Mouse (Mus musculus): ENCODE results near the gene Sec16b.

Gene Sec16b

DNA sequence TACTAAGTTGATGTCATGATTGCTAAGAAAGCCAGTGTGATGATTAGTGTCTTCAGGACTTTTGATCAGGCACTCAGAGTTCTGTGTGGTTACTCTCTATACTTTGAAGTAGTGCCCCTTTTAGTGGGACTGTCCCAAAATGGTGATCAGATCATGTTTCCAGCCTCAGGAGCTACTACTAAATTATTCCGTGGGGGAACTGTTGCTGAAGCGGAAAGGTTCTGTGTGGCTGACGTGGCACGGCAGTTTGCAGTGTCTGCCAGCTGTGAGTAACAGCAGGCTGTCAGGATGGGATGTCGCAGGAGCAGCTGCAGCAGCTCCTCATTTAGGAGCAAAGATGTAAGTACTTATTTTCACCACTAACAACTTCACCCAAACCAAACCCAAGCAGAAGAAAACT is at the start of gene Sec16b:
TSS of gene Sec16b (plus strand) at position 207 of the 400 bp plus-strand sequence.
- no peak for DNase-seq

GRCm38 (mm10) chr1:157457789-157458188 is 48.7 kb upstream of the Sec16b start:
- no peak for DNase-seq

DNA sequence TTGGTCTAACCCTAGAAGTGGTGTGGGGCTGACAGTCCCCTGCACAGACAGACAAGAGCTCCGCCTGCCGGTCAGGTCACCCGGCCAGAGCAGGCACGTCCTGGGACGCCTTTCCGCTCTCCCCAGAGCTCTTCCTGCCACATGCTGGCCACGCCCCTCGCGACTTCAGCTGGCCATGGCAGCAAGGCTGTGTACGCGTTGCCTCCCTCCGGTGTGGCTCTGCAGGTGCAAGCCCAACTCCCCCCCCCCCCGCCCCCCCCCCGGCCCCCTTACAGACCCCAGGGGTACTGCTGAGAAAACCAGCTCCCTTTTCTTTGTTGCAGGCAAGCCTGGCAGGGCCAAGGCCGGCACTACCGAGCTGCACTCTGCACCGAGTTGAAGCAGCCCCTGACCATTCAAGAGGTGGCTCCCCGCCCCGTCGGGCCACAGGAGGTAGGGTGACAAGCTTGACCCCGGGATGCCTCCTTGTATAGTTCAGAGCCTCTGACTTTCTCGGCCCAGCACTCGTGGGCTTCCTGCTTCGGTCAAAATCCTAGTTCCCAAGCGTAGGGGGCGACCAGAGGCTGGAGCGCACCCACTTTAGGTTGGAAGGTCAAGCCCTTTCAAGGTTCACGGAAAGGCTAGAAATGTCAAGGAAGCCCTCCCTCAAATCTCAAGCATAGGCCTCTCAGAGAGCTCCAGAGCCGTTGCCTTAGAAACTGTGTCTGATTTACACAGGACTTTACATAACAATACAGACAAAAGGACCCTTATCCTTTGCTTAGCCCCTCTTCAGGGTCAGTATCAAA is 47.9 kb upstream of the Sec16b start, which contains the start of gene Cryzl2:
TSS of gene Cryzl2 (plus strand) at position 157 of the 788 bp plus-strand sequence.
- peak in 1 of 2 experiments; percentile 39 for DNase-seq

GRCm38 (mm10) chr1:157459904-157460303 is 46.6 kb upstream of the Sec16b start:
- no peak for DNase-seq

GRCm38 (mm10) chr1:157461276-157461675 is 45.3 kb upstream of the Sec16b start:
- no peak for DNase-seq

- DNase-seq = no peak
Observed at GRCm38 (mm10) chr1:157462336-157462735, 44.2 kb upstream of the Sec16b start.

GRCm38 (mm10) chr1:157465194-157465593 is 41.3 kb upstream of the Sec16b start:
- DNase-seq = peak; percentile 13 to 17

- no peak for DNase-seq
Observed at GRCm38 (mm10) chr1:157467866-157468265, 38.7 kb upstream of the Sec16b start.

DNA sequence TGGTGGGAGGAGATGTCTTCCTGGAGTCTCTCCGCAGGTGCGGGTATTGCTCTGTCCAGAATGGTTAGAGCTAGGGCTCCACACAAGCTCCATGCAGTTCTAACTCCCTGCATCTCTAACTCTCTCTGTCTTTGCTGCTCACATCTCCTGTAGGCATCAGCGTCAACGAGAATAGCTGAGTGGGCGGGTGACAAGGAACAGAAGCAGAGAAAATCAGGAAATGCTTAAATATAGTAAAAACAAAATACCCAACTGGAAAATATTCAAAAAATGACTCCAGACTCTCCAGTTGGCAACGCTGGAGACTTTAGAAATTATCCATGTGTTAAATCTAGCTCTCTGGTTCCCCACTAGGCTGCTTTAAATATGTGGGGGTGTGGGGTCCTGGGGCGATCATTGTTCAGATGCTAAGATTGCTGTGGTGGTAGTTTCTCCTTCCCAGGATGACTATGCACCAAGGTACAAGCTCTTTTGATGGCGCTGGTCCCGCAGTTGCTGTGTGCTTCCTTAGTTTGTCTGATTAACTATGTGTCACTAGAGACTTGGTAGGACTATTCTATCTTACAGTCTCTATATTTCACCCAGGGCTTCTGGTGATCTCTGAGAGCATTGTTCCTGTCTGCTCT is 35.7 kb upstream of the Sec16b start:
- DNase-seq = no peak

GRCm38 (mm10) chr1:157472716-157473115 is 33.8 kb upstream of the Sec16b start:
- no peak for DNase-seq

- no peak for DNase-seq
Observed at GRCm38 (mm10) chr1:157474865-157475264, 31.7 kb upstream of the Sec16b start.

DNA sequence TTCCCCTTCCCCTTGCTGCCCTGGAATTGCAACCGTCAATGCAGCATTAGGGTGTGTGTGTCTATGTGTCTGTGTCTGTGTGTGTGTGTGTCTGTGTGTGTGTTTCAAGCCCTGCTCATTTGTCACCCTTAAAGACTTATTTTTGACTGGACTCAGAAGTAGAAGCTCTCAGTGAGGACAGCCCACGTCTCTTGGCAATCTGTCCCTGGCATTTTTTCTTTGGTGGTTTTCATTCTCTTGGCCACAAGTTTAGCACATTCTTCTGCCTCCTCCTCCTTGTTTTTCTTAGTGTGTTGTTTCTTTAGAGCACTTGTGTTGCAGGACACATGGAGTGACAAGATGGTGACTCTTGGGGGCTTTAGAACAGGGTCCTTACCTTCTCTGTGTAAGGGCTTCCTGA is 30.3 kb upstream of the Sec16b start:
- no peak for DNase-seq

GRCm38 (mm10) chr1:157480090-157480489 is 26.4 kb upstream of the Sec16b start:
- DNase-seq = no peak

DNA sequence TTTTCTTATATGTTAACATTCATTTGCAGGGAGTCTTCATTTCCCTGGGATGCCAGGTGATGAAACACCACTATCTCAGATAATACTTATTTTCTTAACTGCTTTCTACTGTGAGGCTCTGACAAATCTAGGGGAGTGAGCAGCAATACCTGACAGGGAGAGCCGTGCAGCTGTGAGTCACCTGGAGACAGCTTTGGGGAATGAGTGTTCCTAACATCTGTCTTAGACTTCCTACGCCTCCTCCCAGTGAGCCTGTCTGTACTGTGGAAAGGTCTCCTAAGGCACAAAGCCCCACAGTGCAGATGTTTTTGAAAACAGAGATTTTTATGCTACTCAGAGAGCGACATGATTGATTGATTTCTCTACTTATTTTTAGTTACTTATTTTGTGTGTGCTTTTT is 25.6 kb upstream of the Sec16b start:
- DNase-seq = no peak

GRCm38 (mm10) chr1:157481666-157482065 is 24.9 kb upstream of the Sec16b start:
- no peak for DNase-seq

GRCm38 (mm10) chr1:157484161-157484560 is 22.4 kb upstream of the Sec16b start:
- no peak for DNase-seq

GRCm38 (mm10) chr1:157500657-157501056 is 5.9 kb upstream of the Sec16b start:
- DNase-seq = no peak

DNA sequence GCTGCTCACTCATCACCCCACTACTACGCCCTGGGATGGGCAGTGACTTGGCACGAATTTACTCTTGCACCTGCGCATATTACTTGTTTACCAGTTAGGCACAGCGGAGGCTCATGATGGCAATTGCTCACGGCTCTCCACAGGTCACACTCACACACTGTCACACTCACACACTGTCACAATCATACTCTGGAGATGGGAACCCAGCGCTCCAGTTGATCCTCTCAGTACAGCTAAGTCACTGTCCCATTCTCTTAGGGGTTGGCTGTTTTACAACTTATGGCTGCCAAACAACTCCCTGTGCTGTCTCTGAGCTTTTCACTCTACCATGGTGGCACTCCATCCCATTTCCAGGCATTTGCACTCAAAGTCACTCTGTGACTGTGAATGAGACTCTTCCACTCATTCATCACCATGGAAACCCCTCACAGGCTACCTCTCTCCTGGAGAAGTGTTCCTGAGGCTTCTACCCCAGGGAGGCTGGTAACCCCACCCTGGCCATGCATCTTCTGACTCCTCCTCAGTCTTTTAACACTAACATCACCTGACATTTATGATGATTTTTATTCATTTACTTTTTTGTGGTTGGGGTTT is 5.1 kb upstream of the Sec16b start:
- no peak for DNase-seq

- DNase-seq = no peak
Observed at GRCm38 (mm10) chr1:157503071-157503470, 3.5 kb upstream of the Sec16b start.

DNA sequence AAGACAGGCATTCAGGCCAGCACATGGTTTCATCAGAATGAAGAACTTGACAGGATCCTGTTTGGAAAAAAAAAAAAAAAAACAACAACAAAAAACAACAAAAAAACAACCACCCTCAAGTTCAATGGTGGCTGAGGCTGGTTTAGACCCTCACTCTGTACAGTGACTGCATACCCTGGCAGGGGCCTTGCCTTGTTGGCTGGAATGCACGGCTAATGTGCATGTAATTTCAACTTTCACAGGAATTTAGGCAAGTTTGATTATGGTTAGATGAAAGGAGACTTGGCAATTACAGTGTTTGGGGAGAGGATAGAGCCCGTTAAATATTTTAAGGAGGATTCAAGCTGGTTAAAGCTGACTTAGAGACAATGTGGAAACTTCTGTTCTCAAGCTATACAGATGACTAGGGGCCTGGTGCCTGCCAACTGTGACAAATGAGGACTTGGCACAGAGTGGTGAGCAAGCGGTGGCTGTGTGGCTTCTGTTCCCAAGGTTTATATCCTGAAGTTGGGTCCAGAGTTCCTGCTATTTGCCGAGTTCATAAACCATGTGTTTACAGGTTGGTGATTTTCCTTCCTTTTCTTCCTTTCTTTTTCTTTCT is 567 bp downstream of the Sec16b start:
- no peak for DNase-seq

DNA sequence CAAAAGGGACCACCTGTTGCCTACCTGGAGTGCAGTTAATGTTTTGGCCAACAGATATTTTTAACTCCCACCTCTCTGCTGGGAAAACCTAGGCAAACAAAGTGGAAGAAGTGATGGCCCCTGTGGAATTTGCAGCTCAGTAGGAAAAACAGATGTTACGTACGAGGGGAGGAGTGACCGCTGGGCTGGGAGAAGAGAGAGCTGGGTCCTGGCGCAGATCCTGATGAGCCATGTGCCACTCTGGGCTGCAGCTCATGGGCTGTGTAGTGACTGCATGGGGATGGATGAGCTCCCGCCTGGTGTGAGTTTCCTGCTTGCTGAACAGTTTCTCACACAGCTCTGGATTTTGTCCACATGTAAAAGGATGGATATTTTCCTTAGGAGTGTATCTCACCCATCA is 1.3 kb downstream of the Sec16b start:
- DNase-seq = no peak

DNA sequence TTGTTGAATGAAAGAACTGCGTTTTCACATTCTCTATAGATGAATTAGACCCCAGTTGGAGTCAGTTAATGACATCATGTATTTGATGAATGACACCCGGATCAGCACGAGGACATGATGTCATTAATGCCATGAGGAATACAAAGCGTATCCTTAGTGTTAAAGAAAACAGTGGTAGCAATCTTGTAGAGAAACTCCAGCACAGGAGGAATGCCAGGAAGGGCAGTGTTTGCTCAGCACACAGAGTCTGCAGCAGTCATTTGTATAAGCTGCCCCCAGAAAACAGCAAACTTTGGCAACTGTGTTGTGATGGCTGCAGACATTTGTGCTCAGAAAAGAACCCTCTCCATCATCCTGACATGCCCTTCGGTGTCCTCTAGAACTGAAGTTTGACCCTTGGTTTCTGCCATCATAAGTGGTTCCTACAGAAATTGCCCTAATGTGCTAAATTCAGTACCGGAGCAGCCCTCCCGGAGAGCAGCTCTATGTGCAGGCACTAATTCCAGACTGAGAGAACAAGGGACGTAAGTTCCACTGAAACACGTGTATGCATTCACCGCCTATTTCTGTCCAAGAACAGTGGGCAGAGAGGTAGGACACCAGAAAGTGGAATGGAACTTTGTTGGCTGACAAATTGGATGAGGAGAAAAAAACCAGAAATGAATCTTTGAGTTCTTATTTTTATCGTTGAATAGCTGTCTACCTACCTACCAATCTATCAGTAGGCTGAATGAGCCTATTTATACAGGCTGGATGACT is 6.3 kb downstream of the Sec16b start:
- DNase-seq = no peak

DNA sequence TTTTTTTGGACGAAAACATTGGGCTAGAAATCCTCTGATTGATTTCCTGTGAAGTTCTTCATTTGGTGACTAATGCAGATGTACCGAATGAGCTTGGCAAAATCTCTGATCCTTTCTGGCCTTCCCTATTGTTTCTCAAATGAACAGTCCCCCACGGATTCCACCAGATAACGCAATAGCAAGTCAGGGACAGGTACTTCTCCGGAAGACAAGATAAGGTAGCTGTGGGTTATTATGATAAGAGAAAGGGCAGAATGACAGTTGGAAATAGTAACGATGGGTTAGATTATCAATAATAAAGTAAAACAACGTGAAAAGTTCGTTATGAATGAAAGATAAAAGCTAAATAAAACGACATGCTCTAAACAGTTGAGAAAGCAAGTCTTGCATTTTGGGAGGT is 7.0 kb downstream of the Sec16b start:
- no peak for DNase-seq

Data from cerebellum, postnatal 36 days (tissue).